Mouse (Mus musculus) liver, adult 2 months (tissue): ENCODE results near the gene Spred2.

Experiments
- CTCF ChIP-seq: fragments of 200-500 bp; IDR thresholded peaks from 2 replicates; pipeline ENCODE4 v1.5.1; 2011; ENCODE audit warnings: low read depth, low read length, control low read depth
- POLR2A ChIP-seq: fragments of 200-500 bp; IDR thresholded peaks from 2 replicates; pipeline ENCODE4 v1.6.1; 2011; ENCODE audit warnings: low read length, control low read depth; ENCODE audit not compliant: insufficient read depth; ENCODE audit errors: extremely low read depth

- TF ChIP-seq CTCF (no peak), POLR2A (no peak)
Observed at GRCm38 (mm10) chr11:20042106-20042505, 117.9 kb downstream of the Spred2 start.
